ENCODE assay signal across 10 mouse cellular contexts in genomic region chr13:94159478-94160220, GRCm38 (mm10).
DNase-seq lines count a peak whose midpoint lies in the region; ATAC-seq lines count a peak whose summit lies in the region.
"Had no signal": no experiment of that assay in that cellular context is flagged by ENCODE, and none has a peak within 500 bp of the region (broad histone marks: within the 10 kb centered on the region; RNA-seq: fewer than 3 reads in every experiment).

No protein-coding gene starts in this region.

- H3K4me3 ChIP-seq in liver, embryonic 13.5 days (replicated peaks): no peak overlapping the region
- no peak overlapping the region for H3K4me3 ChIP-seq in liver, embryonic 11.5 days (ENCODE audit: low read depth, low read length)
- no peak overlapping the region for H3K4me3 ChIP-seq in embryonic facial prominence, embryonic 14.5 days (ENCODE audit: low read depth, low read length)
- H3K4me3 ChIP-seq in kidney, embryonic 15.5 days (replicated peaks): no peak overlapping the region
- no peak overlapping the region for H3K4me3 ChIP-seq in hindbrain, embryonic 14.5 days (replicated peaks; ENCODE audit: low read length)
- H3K4me3 ChIP-seq: midbrain, embryonic 15.5 days had no signal

- no peak for DNase-seq in liver, embryonic 13.5 days
- no peak for DNase-seq in liver, embryonic 11.5 days (ENCODE audit: low spot score)
- DNase-seq in embryonic facial prominence, embryonic 14.5 days (ENCODE audit: low spot score): no peak
- DNase-seq in hindbrain, embryonic 14.5 days (ENCODE audit: low spot score): no peak
- no peak for DNase-seq in spleen, postnatal 4 days (ENCODE audit: low spot score in 2 of 2)

- H3K27me3 ChIP-seq in liver, embryonic 13.5 days: no peaks in the 10 kb centered on the region
- no peaks in the 10 kb centered on the region for H3K27me3 ChIP-seq in liver, embryonic 11.5 days (replicated peaks; ENCODE audit: control insufficient read depth, insufficient read depth, low read length)
- no peaks in the 10 kb centered on the region for H3K27me3 ChIP-seq in embryonic facial prominence, embryonic 14.5 days (replicated peaks; ENCODE audit: control insufficient read depth, insufficient read depth, low read length)
- H3K27me3 ChIP-seq in kidney, embryonic 15.5 days: no peaks in the 10 kb centered on the region
- H3K27me3 ChIP-seq in hindbrain, embryonic 14.5 days (ENCODE audit: control insufficient read depth, insufficient read depth, low read length): no peaks in the 10 kb centered on the region
- H3K27me3 ChIP-seq: midbrain, embryonic 15.5 days had no signal

- 59% methylated on average over 7 of the region's 7 CpGs for WGBS in liver, embryonic 13.5 days (ENCODE audit: insufficient replicate concordance)
- 76% methylated on average over 7 of the region's 7 CpGs for WGBS in liver, embryonic 11.5 days
- WGBS in embryonic facial prominence, embryonic 14.5 days: 65% methylated on average over 7 of the region's 7 CpGs
- WGBS in kidney, embryonic 15.5 days: 76% methylated on average over 7 of the region's 7 CpGs
- WGBS in hindbrain, embryonic 14.5 days: 83% methylated on average over 7 of the region's 7 CpGs

- H3K4me1 ChIP-seq in liver, embryonic 13.5 days (replicated peaks): peaks cover 9% of the 10 kb centered on the region
- H3K4me1 ChIP-seq in liver, embryonic 11.5 days (replicated peaks; ENCODE audit: control insufficient read depth, insufficient read depth, low read length): 0 out of 2 replicates have a peak, but pooled peaks cover 4% of the 10 kb centered on the region
- H3K4me1 ChIP-seq in embryonic facial prominence, embryonic 14.5 days (ENCODE audit: control insufficient read depth, insufficient read depth, low read length): peaks cover 28% of the 10 kb centered on the region
- peaks cover 36% of the 10 kb centered on the region for H3K4me1 ChIP-seq in kidney, embryonic 15.5 days
- peaks cover 5% of the 10 kb centered on the region; the same call in 1 of the 2 replicates for H3K4me1 ChIP-seq in hindbrain, embryonic 14.5 days (replicated peaks; ENCODE audit: control insufficient read depth, insufficient read depth, low read length)

- no peak overlapping the region for H3K4me2 ChIP-seq in liver, embryonic 13.5 days
- no peak overlapping the region for H3K4me2 ChIP-seq in liver, embryonic 11.5 days
- H3K4me2 ChIP-seq in embryonic facial prominence, embryonic 14.5 days (ENCODE audit: low read depth, low read length): no peak overlapping the region
- H3K4me2 ChIP-seq in kidney, embryonic 15.5 days: no peak overlapping the region
- no peak overlapping the region for H3K4me2 ChIP-seq in hindbrain, embryonic 14.5 days (replicated peaks)
- H3K4me2 ChIP-seq: midbrain, embryonic 15.5 days had no signal

- H3K36me3 ChIP-seq in liver, embryonic 13.5 days: no peaks in the 10 kb centered on the region
- H3K36me3 ChIP-seq in liver, embryonic 11.5 days (ENCODE audit: control insufficient read depth, insufficient read depth, low read length): no peaks in the 10 kb centered on the region
- no peaks in the 10 kb centered on the region for H3K36me3 ChIP-seq in embryonic facial prominence, embryonic 14.5 days (ENCODE audit: control insufficient read depth, insufficient read depth, low read length)
- peaks cover under 1% of the 10 kb centered on the region; the same call in 1 of the 2 replicates for H3K36me3 ChIP-seq in kidney, embryonic 15.5 days
- no peaks in the 10 kb centered on the region for H3K36me3 ChIP-seq in hindbrain, embryonic 14.5 days (replicated peaks; ENCODE audit: control insufficient read depth, insufficient read depth)
- H3K36me3 ChIP-seq: midbrain, embryonic 15.5 days had no signal

- H3K9ac ChIP-seq in liver, embryonic 13.5 days: no peak overlapping the region
- H3K9ac ChIP-seq in liver, embryonic 11.5 days (ENCODE audit: low read depth, low read length): no peak overlapping the region
- no peak overlapping the region for H3K9ac ChIP-seq in embryonic facial prominence, embryonic 14.5 days (ENCODE audit: low read depth, low read length)
- no peak overlapping the region for H3K9ac ChIP-seq in kidney, embryonic 15.5 days
- H3K9ac ChIP-seq in hindbrain, embryonic 14.5 days: no peak overlapping the region
- H3K9ac ChIP-seq: midbrain, embryonic 15.5 days had no signal

- H3K27ac ChIP-seq in liver, embryonic 13.5 days: 0 out of 2 replicates have a peak overlapping the region, but pooled peaks have one; percentile 6
- no peak overlapping the region for H3K27ac ChIP-seq in liver, embryonic 11.5 days (ENCODE audit: low read depth, low read length)
- peak overlapping the region; percentile 81 for H3K27ac ChIP-seq in embryonic facial prominence, embryonic 14.5 days (replicated peaks; ENCODE audit: low read depth, low read length)
- peak overlapping the region; percentile 84 for H3K27ac ChIP-seq in kidney, embryonic 15.5 days
- H3K27ac ChIP-seq in hindbrain, embryonic 14.5 days: no peak overlapping the region
- H3K27ac ChIP-seq: midbrain, embryonic 15.5 days had no signal

- H3K9me3 ChIP-seq in liver, embryonic 13.5 days (replicated peaks): no peaks in the 10 kb centered on the region
- no peaks in the 10 kb centered on the region for H3K9me3 ChIP-seq in liver, embryonic 11.5 days (ENCODE audit: control insufficient read depth, low read length)
- H3K9me3 ChIP-seq in embryonic facial prominence, embryonic 14.5 days (ENCODE audit: control insufficient read depth, low read length): peaks cover 8% of the 10 kb centered on the region
- peaks cover 3% of the 10 kb centered on the region; the same call in 1 of the 2 replicates for H3K9me3 ChIP-seq in kidney, embryonic 15.5 days (replicated peaks)
- no peaks in the 10 kb centered on the region for H3K9me3 ChIP-seq in hindbrain, embryonic 14.5 days (ENCODE audit: control insufficient read depth, low read length)
- H3K9me3 ChIP-seq: midbrain, embryonic 15.5 days had no signal

- no peak for ATAC-seq in liver, embryonic 13.5 days (ENCODE audit: low read depth)
- ATAC-seq in liver, embryonic 11.5 days (replicated peaks; ENCODE audit: low FRiP score): no peak
- no peak for ATAC-seq in embryonic facial prominence, embryonic 14.5 days (ENCODE audit: low read depth)
- ATAC-seq in kidney, embryonic 15.5 days (replicated peaks; ENCODE audit: low FRiP score): no peak
- peak; percentile 48 for ATAC-seq in megakaryocyte progenitor cell, adult 5-6 weeks (replicated peaks; ENCODE audit: poor library complexity)
- ATAC-seq in hindbrain, embryonic 14.5 days (ENCODE audit: low FRiP score): no peak
- ATAC-seq: activated CD4-positive, CD25-positive, alpha-beta regulatory T cell, adult 4 months; inflammation-experienced regulatory T-cells, adult 6 months; midbrain, embryonic 15.5 days had no signal

Comparison
In these comparisons a context has a peak if more than half of its experiments do, and no peak if none do; other contexts are left out.
1. H3K27ac ChIP-seq: peak in liver, embryonic 13.5 days (single experiment), embryonic facial prominence, embryonic 14.5 days (single experiment) and kidney, embryonic 15.5 days (single experiment); none in liver, embryonic 11.5 days (single experiment) and hindbrain, embryonic 14.5 days (single experiment).